Comparison of ENCODE assay signal across 30 mouse cellular contexts in genomic region chr10:119430240-119430639, GRCm38 (mm10). TPM values are rescaled to one million over a fixed set of nuclear protein-coding genes. Genes with fewer than 3 reads are reported as not detected.
"Had no signal": no experiment of that assay in that cellular context is flagged by ENCODE, and none has a peak within 500 bp of the region (broad histone marks: within the 10 kb centered on the region; RNA-seq: fewer than 3 reads in every experiment).

No protein-coding gene starts in this region.

- H3K4me1 ChIP-seq: embryonic facial prominence, embryonic 10.5 days; embryonic facial prominence, embryonic 12.5 days; embryonic facial prominence, embryonic 13.5 days; embryonic facial prominence, embryonic 15.5 days; forebrain, embryonic 12.5 days; forebrain, embryonic 13.5 days; forebrain, embryonic 15.5 days; heart, embryonic 10.5 days had no signal

- H3K27me3 ChIP-seq: embryonic facial prominence, embryonic 12.5 days; embryonic facial prominence, embryonic 13.5 days; embryonic facial prominence, embryonic 15.5 days; forebrain, embryonic 12.5 days; forebrain, embryonic 13.5 days; forebrain, embryonic 15.5 days had no signal

- H3K9me3 ChIP-seq: embryonic facial prominence, embryonic 10.5 days; embryonic facial prominence, embryonic 12.5 days; embryonic facial prominence, embryonic 13.5 days; embryonic facial prominence, embryonic 15.5 days; forebrain, embryonic 10.5 days; forebrain, embryonic 12.5 days; forebrain, embryonic 13.5 days; forebrain, embryonic 15.5 days; heart, embryonic 10.5 days had no signal

- H3K9ac ChIP-seq: embryonic facial prominence, embryonic 12.5 days; embryonic facial prominence, embryonic 13.5 days; embryonic facial prominence, embryonic 15.5 days; forebrain, embryonic 12.5 days; forebrain, embryonic 13.5 days; forebrain, embryonic 15.5 days; forebrain, postnatal 0 days had no signal

- H3K4me2 ChIP-seq: embryonic facial prominence, embryonic 12.5 days; embryonic facial prominence, embryonic 13.5 days; embryonic facial prominence, embryonic 15.5 days; forebrain, embryonic 12.5 days; forebrain, embryonic 13.5 days; forebrain, embryonic 15.5 days had no signal

- H3K36me3 ChIP-seq: embryonic facial prominence, embryonic 10.5 days; embryonic facial prominence, embryonic 12.5 days; embryonic facial prominence, embryonic 13.5 days; embryonic facial prominence, embryonic 15.5 days; forebrain, embryonic 10.5 days; forebrain, embryonic 12.5 days; forebrain, embryonic 15.5 days; heart, embryonic 10.5 days had no signal

- H3K27ac ChIP-seq: embryonic facial prominence, embryonic 10.5 days; embryonic facial prominence, embryonic 12.5 days; embryonic facial prominence, embryonic 13.5 days; embryonic facial prominence, embryonic 15.5 days; forebrain, embryonic 10.5 days; forebrain, embryonic 12.5 days; forebrain, embryonic 13.5 days; forebrain, embryonic 15.5 days; gastrocnemius, adult 2 months; heart, adult 2 months; heart, embryonic 10.5 days had no signal

- DNase-seq: cerebellum, adult 8-10 months; cerebellum, adult 9-10 months; cerebellum, adult 9-11 months; cerebellum, postnatal 10 days; cerebellum, postnatal 14 days; cerebellum, postnatal 25 days; cerebellum, postnatal 36 days; embryo, embryonic 11 days; forebrain, postnatal 0 days; gastrocnemius, adult 2 months; gastrocnemius, postnatal 10 days; gastrocnemius, postnatal 14 days; gastrocnemius, postnatal 25 days; gastrocnemius, postnatal 36 days; heart, adult 18-20 months; heart, adult 2 months had no signal

- H3K4me3 ChIP-seq: embryonic facial prominence, embryonic 10.5 days; embryonic facial prominence, embryonic 12.5 days; embryonic facial prominence, embryonic 13.5 days; embryonic facial prominence, embryonic 15.5 days; erythroblast, embryonic 14.5 days; forebrain, embryonic 10.5 days; forebrain, embryonic 12.5 days; forebrain, embryonic 13.5 days; forebrain, embryonic 15.5 days; gastrocnemius, adult 2 months; heart, adult 2 months; heart, embryonic 10.5 days had no signal

RNA-seq across cellular contexts. Expression of gene Grip1, which starts 23.4 kb away (rescaled TPM):
- total RNA-seq: common myeloid progenitor, adult 5-6 weeks; gastrocnemius, adult 18-20 months; gastrocnemius, adult 2 months; gastrocnemius, adult 8-10 months; gastrocnemius, postnatal 36 days; granulocyte monocyte progenitor cell, adult 5-6 weeks had no signal
- polyA plus RNA-seq: erythroblast, embryonic 14.5 days had no signal
